Mouse (Mus musculus): ENCODE results near the gene Grin1.

GRCm38 (mm10) chr2:25241438-25241775, 77.6 kb downstream of the Grin1 start:
- TF ChIP-seq POLR2A (IDR thresholded peaks at IDR 0.05; ENCODE audit: borderline replicate concordance, insufficient read depth, low read length) (no peak), CTCF (IDR thresholded peaks at IDR 0.05; ENCODE audit: borderline replicate concordance, insufficient read depth, low read depth, low read length) (no peak)
